Mouse (Mus musculus) E14TG2a.4 (cell line): ENCODE data around the gene Gli3.

Source experiments
- CTCF ChIP-seq: conservative IDR thresholded peaks from 2 replicates; pipeline ENCODE4 v1.5.1; 2014; ENCODE audit warnings: low read length
- NANOG ChIP-seq: IDR thresholded peaks from 2 replicates; pipeline ENCODE4 v1.6.1; 2014; ENCODE audit warnings: borderline replicate concordance, low read length, mixed read lengths
- POU5F1 ChIP-seq: IDR thresholded peaks from 2 replicates; pipeline ENCODE4 v1.6.1; 2014; ENCODE audit warnings: low read length, borderline replicate concordance

- TF ChIP-seq CTCF (no peak), POU5F1 (no peak), NANOG (no peak)
Observed at GRCm38 (mm10) chr13:15624490-15625353, 161.7 kb downstream of the Gli3 start.
